Mouse (Mus musculus) adrenal gland, adult 2 months (tissue): ENCODE measurements around the gene Zfp367. TPM values are rescaled to one million over a fixed set of nuclear protein-coding genes. Genes with fewer than 3 reads are reported as not detected.

ENCODE experiments used
- DNase-seq: peaks from one replicate; pipeline ENCODE4 v3.0.0; 2021
- polyA plus RNA-seq: library from polyadenylated mRNA; depleted of rRNA; stranded (reverse); fragments of >200 nt; gene quantifications from 2 replicates; pipeline ENCODE4 v1.2.3, GENCODE M21; 2012
- total RNA-seq, 2 experiments: library from RNA; stranded (reverse); gene quantifications; 2 replicates each; pipeline ENCODE4 v1.2.3; 2021

Zfp367 gene
- total and polyA plus RNA-seq, 3 experiments: 5.2 to 24.6 (median 23.5) TPM

DNA sequence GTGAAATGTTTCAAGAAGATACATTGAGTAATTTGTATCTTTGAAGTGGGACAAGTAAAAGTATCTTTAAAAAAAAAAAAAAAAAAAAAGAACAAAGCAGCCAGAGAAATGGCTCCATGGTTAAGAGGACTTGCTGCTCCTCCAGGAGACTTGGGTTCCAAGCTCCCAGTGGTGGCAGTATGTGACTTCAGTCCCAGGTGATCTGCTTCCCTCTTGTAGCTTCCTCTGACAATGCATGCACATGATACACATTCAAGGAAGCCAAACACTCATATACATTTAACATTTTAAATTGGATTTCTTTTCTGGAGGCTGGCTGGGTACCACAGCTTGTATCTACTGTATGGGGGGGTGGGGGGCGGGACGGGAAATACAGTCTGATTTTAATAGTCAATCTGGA lies 1.6 kb upstream of the Zfp367 start:
- DNase-seq: no peak

DNA sequence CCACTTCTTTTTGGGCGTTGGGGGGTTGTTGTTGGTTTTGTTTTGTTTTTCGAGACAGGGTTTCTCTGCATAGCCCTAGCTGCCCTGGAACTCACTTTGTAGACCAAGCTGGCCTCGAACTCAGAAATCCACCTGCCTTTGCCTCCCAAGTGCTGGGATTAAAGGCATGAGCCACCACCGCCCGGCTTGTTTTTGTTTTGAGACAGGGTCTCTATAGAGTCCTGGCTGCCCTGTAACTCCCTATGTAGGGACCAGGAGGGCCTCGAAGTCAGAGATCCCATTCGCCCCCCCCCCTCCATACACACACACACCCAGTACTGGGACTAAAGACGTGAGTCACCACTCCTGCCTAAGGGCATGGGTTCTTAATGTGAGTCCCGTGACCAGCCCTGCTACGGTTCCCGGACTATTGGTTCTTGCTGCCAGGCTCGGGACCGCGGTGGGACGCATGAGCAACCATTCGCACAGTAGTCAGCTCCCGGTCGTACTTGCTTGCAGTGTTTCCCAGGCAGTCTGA lies 807 bp upstream of the Zfp367 start:
- peak; percentile 83 for DNase-seq

DNA sequence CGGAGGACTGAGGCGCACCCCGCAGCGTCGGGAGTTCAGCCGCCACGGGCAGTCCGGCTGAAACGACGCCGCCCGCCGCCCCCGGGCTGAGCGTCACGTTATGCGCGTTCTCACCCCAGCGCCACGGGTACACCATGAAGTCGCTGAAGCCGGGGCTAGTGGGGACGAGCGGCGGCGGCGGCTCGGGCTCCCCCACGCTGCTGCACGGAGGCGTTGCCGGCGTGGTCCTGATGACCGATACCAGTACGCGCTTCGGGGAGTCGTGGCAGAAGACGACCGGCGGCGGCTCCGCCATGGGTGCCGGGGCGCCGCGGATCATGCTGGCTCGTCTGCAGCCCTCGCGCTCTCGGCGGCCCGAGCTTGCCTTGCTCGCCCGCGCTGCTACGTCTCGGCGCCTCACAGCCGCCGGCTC lies 325 bp downstream of the Zfp367 start:
- no peak for DNase-seq

DNA sequence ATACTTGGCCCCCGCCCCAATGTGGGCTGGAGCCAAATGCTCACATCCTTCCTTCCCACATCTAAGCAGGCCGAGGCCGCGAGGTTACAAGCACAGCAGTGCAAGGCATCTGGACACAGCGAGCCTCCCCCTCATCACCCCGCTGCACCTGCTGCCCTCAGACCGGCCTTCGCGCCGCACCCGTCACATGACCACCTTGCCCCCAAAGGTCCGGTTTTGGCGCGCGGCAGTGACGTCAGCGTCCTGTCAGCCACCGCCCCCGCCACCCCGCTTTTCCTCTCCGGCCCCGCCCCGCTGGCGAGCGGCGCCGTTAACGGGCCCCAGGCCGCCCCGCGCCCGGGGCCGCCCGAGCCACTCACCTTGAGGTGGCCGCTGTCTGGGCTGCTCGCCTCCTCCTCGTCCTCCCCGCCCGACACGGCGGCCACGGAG lies 747 bp downstream of the Zfp367 start:
- DNase-seq: peak; percentile 93

DNA sequence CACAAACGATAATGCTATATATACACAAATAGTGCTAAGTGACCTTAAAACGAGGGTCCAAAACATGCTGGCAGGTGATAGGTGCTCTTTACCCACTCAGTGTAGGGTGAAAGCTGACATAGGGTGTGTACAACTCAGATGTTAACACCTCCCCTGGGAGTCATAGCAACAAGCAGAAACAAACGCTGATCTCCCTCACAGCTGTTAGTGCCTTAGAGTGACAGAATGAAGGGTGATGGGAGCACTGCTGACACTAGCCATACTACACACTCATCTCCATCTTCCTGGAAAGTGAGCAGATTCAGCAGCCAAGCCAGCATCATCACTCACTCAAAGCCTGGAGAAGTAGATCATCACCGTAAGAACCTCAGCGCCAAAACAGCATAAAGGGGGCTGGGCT lies 2.9 kb downstream of the Zfp367 start:
- DNase-seq: no peak

DNA sequence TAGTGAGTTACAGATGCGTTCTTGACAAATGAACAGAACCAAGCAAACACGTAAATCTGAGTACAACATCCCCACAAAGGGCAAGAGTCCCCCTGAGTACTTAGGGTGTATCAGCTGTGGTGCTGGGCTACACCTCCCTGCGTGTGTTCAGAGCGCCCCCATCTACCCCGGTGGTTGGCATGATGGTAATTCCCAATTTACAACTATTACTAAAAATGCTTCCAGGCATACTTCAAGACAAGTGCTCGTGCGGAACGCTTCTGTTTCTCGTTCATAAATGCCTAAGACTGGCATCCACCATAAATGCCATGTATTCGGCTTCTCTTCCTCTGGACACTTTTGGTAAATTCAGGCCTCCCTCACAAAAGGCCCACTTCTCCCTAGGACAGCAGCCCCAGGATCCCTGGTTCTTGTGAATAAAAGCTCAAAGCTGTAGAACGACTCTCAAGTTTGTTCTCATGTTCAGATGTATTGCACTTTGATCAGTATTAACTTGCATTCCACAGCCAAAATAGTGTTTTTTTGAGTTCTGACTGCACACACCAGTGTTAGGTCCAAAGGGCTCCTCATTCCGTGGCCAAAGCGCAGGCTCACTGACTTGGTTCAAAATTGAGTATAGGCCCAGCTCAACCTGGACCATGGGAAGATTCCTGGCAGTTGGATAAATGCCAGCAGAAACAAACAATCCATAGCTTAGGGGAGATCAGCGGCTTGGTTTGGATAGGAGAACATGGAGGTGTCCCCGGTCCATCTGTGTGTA lies 23.2 kb downstream of the Zfp367 start:
- peak; percentile 80 for DNase-seq

DNA sequence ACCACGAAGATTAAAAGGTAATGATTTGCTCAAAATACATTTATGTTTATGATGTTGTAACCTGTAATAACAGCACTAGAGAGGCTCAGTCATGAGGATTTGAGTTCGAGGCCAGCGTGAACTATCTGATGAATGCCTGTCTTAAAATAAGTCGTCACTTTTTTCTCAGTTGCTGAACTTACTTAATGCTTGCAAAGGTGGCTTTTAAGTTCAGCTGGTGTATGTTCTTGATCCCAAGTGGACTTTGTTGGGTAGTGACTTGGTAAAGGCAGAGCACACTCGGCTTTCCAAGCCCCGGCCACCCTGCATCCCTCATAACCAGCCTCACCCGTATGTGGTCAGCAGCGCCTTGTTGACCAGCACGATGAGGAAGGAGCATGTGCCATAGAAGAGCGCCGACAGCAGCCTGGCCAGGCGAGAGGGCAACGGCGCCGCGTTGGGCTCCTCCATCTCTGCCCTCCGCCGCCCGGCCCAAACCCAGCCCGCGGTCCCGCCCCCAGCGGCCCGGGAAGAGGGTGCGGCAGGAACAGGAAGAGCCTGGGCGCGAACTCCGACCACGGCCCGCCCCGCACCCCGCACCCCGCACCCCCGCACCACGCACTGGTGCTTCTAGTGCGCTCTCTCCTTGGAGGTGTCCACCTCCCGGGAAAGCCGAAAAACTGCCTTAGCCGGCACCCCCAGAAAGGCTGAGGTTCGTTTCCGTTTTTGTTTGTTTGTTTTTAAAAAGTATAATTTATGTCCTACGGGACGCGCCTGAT lies 24.0 kb downstream of the Zfp367 start, which contains the start of gene Slc35d2:
Slc35d2 (minus strand) TSS at position 511 of the 758 bp plus-strand sequence.
- DNase-seq: peak; percentile 88

DNA sequence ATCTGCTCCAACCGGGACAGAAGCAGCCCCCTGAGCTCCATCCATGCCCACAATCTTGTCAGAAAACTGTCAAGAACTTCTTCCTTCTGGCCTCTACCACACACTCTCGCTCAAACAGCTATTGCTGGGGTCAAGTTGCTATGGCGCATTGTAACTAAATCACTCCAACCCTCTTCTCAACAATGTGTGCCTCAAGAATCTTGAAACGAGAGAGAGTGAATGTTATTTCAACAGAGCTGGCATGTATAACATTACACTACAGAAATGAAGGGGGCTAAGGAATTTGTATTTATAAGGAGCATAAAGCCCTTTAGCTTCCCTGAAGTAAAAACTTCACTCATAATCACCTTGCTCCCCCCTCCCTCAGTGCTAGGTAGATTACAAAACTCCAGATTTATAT lies 26.7 kb downstream of the Zfp367 start:
- DNase-seq: no peak

DNA sequence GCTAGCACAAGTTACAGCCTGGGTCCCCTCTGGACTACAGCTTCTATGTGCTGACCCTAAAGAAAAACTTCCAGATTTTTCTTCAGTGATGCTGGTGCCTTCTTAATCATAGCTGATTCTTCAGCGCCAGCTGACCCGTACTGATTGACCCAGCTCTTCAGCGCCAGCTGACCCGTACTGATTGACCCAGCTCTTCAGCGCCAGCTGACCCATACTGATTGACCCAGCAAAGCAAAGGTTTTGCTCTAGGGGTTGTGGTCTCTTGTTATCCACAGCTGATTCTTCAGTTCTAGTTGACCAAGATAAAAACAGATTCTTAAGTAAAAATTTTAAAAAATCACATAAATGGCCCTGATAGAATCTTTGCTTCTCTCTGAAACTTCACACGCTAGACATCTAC lies 28.1 kb downstream of the Zfp367 start:
- no peak for DNase-seq

DNA sequence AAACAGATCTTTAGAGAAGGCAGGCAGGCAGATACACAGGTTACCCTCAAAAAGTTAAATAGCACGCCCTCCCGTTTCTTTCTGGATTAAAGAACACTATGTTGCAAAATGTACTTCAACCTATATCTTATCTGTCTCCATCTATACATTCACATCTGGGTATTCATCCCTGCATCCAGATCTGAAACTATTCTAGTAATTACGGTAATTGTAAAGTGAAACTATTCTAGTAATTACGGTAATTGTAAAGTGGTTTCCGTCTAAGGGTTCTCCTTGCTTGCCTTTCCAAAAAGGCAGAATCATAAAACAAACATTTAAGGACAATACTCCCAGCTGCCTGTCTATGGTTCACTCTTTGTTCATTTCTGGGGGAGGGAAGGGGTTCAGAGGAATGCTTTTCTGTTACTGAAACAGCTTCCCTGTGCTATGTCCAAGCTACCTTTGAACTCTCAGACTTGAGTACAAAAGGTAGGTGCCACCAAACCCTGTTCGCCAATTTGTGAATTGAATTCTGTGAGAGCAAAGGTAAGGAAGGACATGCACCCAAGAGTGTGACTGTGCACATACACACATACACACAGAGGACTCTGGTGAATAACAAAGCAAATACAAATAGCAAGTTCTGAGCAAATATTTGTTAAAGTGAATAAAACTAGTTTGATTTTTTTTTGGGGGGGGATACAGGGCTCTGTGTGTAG lies 29.4 kb downstream of the Zfp367 start:
- DNase-seq: no peak

DNA sequence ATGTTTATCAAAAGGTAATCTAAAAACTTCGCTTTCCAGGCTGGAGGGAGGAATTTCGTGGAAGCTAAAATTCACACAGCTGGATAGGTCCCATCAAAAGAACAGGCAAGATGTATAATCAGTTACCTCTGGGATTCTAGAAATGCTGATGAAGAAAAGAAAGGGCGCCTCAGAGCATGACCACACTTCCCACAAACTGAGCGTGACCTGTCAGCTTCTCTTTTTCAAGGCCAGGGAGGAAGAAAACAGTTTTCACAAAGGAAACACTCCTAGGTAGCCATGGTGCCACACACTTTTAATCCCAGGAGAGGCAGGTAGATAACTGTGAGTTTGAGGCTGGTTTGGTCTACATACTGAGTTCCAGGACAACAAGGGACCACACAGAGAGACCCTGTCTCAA lies 32.2 kb downstream of the Zfp367 start:
- DNase-seq: no peak

DNA sequence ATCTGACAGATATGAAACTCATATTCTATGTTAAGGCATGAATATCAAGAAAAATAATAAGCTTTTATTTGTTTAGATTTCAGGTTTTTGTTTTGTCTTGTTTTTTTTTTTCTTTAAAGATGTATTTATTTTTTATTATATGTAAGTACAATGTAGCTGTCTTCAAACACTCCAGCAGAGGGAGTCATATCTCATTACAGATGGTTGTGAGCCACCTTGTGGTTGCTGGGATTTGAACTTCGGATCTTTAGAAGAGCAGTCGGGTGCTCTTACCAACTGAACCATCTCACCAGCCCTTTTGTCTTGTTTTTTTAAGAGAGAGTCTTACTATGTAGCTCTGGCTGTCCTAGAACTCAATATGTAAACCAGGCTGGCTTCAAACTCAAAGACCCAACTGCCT lies 35.6 kb downstream of the Zfp367 start:
- no peak for DNase-seq

DNA sequence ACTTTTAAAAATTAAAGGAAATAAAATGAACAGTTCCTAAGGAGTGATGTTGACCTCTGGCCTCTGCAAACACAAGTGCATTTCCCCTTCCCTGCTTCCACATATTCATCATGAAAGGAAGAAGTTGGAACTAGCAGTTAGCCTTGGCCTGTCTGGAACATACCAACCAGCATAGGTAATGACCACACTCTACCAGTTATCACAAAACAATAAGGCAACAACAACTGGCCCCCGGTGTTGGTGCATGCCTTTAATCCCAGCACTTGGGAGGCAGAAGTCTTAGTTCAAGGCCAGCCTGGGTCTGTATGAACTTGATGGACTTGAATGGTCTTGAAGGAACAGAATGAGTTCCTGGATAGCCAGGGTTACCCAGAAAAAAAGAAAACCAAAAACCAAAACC lies 42.6 kb downstream of the Zfp367 start:
- DNase-seq: no peak

DNA sequence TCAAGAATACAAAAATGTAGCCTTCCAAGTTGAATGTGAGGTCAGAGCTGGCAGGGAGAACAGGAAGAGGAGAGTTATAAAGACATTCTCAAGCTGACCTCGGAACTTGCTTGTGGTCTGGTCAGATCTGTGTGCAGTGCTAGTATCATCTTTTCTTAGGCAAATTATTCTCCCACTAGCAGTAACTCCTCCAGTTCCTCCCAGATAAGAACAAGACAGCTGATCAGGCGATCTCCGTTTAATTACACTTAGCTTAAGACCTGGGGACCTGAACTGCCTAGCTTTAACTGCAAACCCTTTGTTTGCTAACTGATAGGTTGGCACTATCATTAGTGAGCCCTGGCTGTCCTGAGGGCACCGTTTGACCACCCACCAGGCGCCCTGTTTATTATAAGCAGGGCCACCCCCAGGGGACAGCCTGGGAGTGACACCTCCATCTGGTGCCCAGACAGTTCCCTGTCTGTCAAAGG lies 44.6 kb downstream of the Zfp367 start:
- no peak for DNase-seq

DNA sequence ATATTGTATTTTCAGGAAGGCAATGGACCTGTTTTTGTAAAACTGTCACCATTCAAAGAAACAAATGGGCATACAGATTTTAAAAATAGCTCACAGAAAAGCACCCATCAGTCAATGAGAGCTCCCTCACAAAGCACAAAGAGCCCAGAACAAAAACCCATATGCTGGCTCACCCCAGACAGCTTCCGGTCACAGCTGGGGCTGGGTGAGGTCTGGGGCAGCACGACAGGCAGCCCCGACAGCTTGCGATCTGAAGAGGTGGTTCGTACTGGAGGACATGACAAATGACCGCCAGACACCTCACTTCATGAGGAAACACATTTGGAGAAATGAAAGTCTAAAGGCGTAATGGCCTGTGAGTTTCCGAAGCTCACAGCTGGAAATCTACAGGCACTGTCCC lies 45.5 kb downstream of the Zfp367 start:
- no peak for DNase-seq

DNA sequence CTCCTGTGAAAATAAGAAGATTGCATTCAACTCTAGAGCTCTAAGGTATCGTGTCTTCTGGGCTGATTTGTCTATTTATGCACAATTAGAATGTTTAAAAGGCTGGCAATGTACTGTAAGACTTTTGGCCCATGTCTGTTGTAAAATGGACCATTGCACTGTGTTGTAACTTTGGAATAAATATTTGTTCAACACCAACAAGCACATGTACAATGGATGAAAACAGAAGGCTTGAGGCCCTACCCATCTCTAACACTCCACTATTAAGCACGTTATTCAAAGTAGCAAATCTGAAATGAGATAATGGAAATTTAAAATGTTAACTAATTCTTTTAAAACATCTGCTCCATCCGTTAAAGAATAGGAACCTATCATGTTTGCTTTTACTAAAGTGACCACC lies 45.9 kb downstream of the Zfp367 start:
- DNase-seq: no peak

DNA sequence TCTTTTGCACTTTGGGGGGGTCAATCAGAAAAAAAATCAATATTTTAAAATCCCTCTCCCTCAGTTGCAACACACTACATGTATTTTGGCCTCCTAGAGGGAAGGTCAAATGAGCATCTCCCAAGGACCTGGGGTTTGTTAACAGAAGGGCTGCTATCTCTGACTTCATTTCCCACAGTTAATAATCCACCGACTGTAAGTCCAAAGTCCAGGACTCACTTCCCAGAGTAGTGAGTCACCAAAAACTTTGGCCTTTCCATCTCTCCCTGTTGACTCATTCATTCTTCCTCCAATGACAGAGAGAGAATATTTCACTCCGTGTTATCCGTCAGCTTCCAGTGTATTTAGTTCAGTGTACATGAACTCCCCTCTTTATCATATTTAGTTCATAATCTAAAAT lies 47.3 kb downstream of the Zfp367 start:
- DNase-seq: peak; percentile 52

DNA sequence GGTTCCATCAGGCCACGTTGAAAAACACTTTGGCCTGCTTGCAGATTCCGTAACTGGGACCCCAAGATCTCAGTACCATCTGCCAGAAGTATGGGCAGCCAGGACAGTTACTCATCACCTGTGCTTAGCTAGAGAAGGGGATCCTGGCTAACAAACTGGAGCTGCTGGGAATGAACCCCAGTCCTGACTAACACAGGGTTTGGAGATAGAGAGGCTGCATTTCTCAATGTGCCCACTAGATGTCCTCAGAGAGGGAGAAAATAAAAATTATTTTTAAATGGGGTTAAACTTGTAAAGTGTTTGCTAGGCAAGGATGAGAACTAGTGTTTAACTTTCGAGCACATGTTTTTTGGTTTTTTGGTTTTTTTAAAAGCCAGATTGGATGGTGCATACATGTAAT lies 52.8 kb downstream of the Zfp367 start:
- DNase-seq: peak; percentile 32

DNA sequence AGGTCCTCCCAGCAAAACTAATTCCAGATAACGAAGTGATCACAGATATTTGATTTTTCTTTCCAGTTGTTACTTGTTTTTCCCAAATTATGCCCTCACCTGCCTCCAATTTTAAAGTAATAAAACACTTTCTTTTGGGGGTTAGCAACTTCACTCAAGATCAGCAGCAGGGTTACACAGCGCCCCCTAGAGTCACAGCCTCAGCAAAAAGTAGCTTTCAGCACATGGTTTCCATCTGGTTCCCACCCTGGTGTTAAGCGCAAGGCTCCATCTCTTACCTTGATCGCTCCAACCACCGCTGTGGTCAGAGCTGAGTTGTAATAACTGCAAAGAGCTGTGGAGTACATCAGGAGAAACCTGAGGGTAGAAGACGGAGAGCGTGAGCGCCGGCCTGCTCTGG lies 54.0 kb downstream of the Zfp367 start:
- no peak for DNase-seq

DNA sequence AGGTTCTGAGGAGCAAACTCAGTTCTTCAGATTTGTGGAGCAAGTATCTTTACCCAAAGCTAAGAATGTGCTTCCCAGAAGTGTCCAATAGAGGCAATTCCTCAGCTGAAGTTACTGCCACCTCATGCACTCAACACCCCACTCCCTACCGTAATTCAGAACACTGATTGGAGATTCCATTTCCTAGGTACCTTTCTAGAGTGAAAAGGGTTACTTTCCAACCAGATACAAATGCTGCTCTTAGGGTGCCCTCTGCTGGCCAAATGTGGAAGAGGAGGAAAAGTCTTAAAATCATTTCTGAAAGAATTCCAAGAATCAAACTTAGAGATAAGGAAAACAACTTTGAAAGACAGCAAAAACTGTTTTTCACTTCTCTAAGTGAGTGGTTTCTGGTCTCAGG lies 59.7 kb downstream of the Zfp367 start:
- peak; percentile 80 for DNase-seq

DNA sequence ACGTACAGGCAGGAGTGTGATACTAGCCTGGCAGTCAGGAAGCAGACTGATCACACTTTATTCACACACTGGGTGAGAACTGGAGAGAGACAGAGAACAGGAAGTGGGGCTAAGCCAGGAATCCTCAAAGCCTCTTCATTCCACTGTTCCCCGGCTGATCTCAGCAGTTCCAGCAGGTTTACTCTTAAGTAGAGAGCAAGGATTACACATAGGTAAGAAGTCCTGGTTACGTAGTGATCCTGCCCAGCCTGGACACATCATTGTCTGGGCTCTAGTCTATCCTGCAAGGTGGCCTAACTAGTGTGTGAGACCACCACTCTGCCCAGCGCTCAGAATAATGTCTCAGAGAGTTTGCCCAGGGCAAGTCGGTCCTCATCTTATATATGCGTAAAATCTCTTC lies 60.2 kb downstream of the Zfp367 start:
- no peak for DNase-seq

DNA sequence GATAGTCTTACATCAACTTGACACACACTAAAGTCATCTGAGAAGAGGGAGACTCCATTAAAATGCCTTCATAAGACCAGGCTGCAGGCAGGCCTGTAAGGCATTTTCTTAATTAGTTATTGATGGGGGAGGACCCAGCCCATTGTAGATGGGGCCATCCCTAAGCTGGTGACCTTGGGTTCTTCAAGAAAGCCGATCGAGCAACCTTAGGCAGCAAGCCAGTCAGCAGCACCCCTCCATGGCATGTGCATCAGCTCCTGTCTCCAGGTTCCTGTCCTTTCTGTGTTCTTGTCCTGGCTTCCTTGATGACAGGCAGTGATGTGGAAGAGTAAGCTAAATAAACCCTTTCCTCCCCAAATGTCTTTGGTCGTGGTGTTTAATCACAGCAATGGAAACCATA lies 60.9 kb downstream of the Zfp367 start:
- DNase-seq: no peak

DNA sequence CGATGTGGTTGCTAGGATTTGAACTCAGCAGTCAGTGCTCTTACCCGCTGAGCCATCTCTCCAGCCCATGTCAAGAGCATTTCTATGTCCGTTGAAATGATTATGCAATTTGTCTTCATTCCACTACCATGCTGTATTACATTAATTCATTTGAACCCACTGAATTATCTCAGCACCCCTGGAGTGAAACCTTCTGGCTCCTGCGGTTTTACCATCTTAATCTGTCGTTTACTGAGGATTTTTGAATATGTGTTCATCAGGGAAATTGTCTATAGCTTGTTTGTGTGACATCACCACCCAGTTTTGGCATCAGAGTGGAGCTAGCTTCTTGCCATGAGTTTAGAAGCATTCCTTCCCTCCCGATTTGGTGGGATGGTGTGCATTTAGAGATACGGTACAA lies 62.0 kb downstream of the Zfp367 start:
- no peak for DNase-seq
